Mouse (Mus musculus): ENCODE measurements around the gene Nme7. TPM values are rescaled to one million over a fixed set of nuclear protein-coding genes. Genes with fewer than 3 reads are reported as not detected.

Gene Nme7
- total RNA-seq, 2 experiments from 2014 or later, result 24.0 to 31.5 TPM

DNA sequence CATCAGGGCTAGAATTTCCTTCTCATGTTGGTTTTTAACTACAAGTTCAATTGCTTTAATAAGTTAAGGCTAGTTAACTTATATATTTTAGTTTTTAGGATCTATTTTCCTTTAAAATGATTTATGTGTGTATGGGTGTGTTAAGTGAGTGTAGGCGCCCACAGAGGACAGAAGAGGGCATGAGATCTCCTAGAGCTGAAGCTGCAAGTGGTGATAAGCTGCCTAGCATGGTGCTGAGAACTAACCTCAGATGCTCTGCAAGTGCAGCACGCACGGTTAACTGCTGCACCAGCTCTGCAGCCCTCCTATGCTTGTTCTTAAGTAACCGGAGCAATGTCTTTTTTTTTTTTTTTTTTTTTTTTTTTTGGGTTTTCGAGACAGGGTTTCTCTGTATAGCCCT, 7.4 kb upstream of the Nme7 start:
- Histone ChIP-seq H3K27ac (no peak overlapping the region), H3K4me3 (no peak overlapping the region)
- TF ChIP-seq CTCF (conservative IDR thresholded peaks at IDR 0.05), result no peak
- DNase-seq (ENCODE audit: low spot score in 2 of 2), result no peak

DNA sequence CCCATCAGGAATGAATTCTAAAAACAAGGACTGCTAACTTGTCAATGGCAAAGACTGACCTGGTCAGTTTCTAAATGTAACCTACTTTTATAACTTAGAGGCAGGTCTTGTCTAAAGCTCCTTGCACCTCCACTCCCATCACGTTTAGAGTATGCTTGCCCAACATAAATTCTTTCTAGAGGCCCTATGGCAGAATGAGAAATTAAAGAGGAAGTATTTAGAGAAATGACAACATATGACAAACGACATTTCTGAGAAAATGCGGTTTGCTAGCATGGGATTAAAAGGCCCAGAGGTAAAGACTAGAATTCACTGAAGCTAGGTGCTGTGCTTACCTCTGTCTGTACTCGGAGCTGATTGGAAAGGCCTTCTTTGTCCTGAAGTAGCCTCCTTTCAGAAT, 2.0 kb upstream of the Nme7 start:
- DNase-seq (ENCODE audit: low spot score in 2 of 2), result no peak
- Histone ChIP-seq H3K4me3 (no peak overlapping the region), H3K27ac (no peak overlapping the region)
- TF ChIP-seq CTCF (conservative IDR thresholded peaks at IDR 0.05), result no peak

DNA sequence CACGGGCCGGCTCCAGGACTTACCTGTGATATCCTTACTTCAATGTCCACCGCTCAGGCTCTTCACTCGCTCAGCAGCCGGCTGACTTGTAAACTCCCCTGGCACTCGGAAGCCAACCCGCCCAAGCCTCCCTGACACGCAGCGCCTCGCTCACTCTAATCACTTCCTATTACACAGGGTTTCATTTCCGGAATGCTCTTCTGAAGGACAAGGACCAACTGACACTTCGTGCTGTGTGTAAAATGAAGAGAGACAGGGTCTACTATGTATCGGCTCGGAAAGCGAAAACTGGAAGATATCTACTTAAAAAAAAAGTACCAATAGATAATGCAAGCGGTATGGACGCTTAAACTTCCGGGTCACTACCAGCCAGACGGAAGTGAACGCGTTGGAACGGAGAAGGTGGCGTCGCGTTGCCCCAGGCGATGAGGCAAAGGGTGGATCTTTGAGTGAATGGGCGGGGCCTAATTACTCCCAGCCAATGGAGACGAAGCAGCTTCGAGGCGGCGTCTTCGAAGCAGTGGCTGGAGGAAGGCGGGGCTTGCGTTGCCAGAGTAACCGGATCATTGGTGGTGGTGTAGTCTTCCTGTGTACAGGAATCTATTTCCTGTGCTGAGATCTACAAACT, 3.3 kb downstream of the Nme7 start, which contains the start of gene Blzf1:
Gene Blzf1, minus strand, starts transcription at position 366 of the 628 bp plus-strand sequence.
- DNase-seq (ENCODE audit: low spot score in 2 of 2), result peak; percentile 96 to 98
- peak within 1 kb of the TSS; percentile 89 for H3K27ac ChIP-seq
- no peak for TF ChIP-seq CTCF (conservative IDR thresholded peaks at IDR 0.05)
- H3K4me3 ChIP-seq, result peak within 1 kb of the TSS; percentile 85

DNA sequence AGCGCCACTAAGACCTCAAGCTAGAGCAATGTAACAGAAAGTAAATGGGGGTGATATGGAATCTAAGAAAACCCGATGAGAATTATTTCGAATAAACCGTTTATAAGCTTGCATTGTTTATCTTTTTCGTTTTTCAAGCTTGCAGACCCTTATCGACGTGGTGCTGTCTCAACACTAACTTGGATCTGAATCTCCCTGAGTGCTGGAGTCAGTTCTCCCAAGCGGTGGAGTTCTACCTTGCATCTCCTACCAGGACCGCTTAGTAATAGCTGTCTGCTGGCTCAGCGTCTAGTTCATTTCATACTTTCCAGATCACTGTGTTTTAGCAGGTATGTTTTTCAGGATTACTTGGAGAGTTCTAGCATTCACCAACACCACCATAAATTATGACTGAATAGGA, 4.0 kb downstream of the Nme7 start:
- TF ChIP-seq CTCF (conservative IDR thresholded peaks at IDR 0.05), result no peak
- peak overlapping the region; percentile 84 for H3K27ac ChIP-seq

GRCm38 (mm10) chr1:164314085-164314484, 10.2 kb downstream of the Nme7 start:
- Histone ChIP-seq H3K4me3 (no peak overlapping the region), H3K27ac (no peak overlapping the region)
- TF ChIP-seq CTCF (conservative IDR thresholded peaks at IDR 0.05), result no peak
- no peak for DNase-seq (ENCODE audit: low spot score in 2 of 2)

More for the DNA sequence above, 4.0 kb downstream of the Nme7 start:
- DNase-seq (ENCODE audit: low spot score in 2 of 2), result no peak
- peak overlapping the region; percentile 85 for H3K4me3 ChIP-seq

- DNase-seq (ENCODE audit: low spot score in 2 of 2), result no peak
- Histone ChIP-seq H3K4me3 (no peak overlapping the region), H3K27ac (no peak overlapping the region)
- peak; percentile 82 for TF ChIP-seq CTCF (conservative IDR thresholded peaks at IDR 0.05)
These were observed 11.3 kb downstream of the Nme7 start for GRCm38 (mm10) chr1:164315266-164315665.

GRCm38 (mm10) chr1:164316697-164317096, 12.8 kb downstream of the Nme7 start:
- TF ChIP-seq CTCF (conservative IDR thresholded peaks at IDR 0.05), result peak; percentile 96
- Histone ChIP-seq H3K27ac (peak overlapping the region; percentile 57), H3K4me3 (no peak overlapping the region)
- DNase-seq (ENCODE audit: low spot score in 2 of 2), result peak; percentile 81 to 91

DNA sequence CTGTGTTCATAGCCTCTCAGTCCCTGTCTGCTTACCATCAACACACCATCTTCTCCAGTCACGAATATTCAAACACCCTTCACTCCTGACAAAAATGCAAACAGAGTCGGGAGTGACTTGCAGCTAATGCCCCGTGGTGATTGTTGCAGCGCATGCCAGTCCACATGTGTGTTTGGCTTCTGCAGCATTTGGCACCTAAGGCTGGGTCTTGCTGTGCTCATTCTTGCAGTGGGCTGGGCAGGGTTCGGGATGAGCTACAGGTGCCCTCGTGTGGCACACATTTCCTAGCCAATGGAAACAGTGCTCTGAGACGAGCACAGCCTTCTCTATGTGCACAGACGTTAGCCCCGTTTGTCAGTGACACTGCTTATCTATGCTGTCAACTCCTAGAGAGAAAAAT, 13.3 kb downstream of the Nme7 start:
- no peak overlapping the region for H3K4me3 ChIP-seq
- no peak for TF ChIP-seq CTCF (conservative IDR thresholded peaks at IDR 0.05)
- DNase-seq (ENCODE audit: low spot score in 2 of 2), result no peak
- H3K27ac ChIP-seq, result peak overlapping the region; percentile 57

- Histone ChIP-seq H3K27ac (no peak overlapping the region), H3K4me3 (no peak overlapping the region)
- DNase-seq (ENCODE audit: low spot score in 2 of 2), result no peak
- no peak for TF ChIP-seq CTCF (conservative IDR thresholded peaks at IDR 0.05)
These were observed 14.6 kb downstream of the Nme7 start for GRCm38 (mm10) chr1:164318474-164318873.

- H3K27ac ChIP-seq, result peak overlapping the region; percentile 80
- DNase-seq (ENCODE audit: low spot score in 2 of 2), result no peak
- H3K4me3 ChIP-seq, result no peak overlapping the region
- TF ChIP-seq CTCF (conservative IDR thresholded peaks at IDR 0.05), result no peak
These were observed 15.7 kb downstream of the Nme7 start for GRCm38 (mm10) chr1:164319542-164320140.

DNA sequence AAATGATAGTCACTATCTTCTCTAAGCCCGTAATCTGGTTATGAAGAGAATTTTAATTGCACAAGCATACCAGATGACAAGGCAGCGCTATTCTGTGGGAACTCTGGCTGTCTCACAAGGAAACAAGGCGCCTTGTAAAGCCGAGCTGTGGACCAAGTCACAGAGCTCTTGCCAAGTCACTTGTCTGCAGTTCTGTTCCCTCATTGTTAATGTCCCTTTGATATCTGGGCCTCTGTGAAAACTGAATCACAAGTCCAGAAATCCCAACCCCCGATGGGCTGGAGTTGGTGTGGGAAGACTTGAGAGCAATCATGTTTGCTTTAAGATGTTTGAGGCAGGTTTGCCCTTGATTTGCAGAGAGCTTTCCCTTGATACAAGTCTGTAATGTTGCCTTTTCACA, 16.8 kb downstream of the Nme7 start:
- Histone ChIP-seq H3K4me3 (0 out of 2 replicates have a peak overlapping the region, but pooled peaks have one; percentile 20), H3K27ac (peak overlapping the region; percentile 80)
- peak in 1 of 2 experiments; percentile 59 for DNase-seq (ENCODE audit: low spot score in 2 of 2)
- peak; percentile 24 for TF ChIP-seq CTCF (conservative IDR thresholded peaks at IDR 0.05)

DNA sequence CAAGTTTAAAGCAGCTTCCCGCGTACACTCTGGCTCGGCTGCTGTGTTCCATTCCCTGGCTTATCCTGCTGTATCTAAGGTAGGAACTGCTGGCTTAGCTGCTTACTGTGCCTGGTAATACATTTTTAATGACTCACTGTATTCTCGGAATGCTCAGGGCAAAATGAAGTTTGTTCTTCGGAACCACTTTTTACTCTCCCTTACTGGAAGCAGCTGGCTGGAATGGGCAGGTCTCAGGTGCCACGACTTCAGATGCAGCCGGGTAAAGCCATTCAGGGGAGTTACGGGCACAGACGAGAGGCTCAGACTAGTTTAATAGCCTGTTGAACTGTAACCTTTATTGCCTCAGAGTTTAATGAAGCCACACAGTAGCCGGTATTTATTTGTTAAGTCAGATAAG, 17.5 kb downstream of the Nme7 start:
- no peak for TF ChIP-seq CTCF (conservative IDR thresholded peaks at IDR 0.05)
- peak overlapping the region; percentile 15 for H3K4me3 ChIP-seq
- peak overlapping the region; percentile 80 for H3K27ac ChIP-seq
- DNase-seq (ENCODE audit: low spot score in 2 of 2), result no peak

- no peak overlapping the region for H3K4me3 ChIP-seq
- no peak for TF ChIP-seq CTCF (conservative IDR thresholded peaks at IDR 0.05)
- H3K27ac ChIP-seq, result no peak overlapping the region
- DNase-seq (ENCODE audit: low spot score in 2 of 2), result no peak
These were observed 19.2 kb downstream of the Nme7 start for GRCm38 (mm10) chr1:164322987-164323650.

Data from layer of hippocampus, adult 2 months (tissue).